Mouse (Mus musculus) adrenal gland, adult 18-20 months (tissue): ENCODE results near the gene Spdya. TPM values are rescaled to one million over a fixed set of nuclear protein-coding genes. Genes with fewer than 3 reads are reported as not detected.
"Not testable (repeated sequence)": the region's sequence is repeated elsewhere in the genome, so short reads cannot be mapped to it uniquely, and the experiment has no call there.

Experiments
- DNase-seq, 2 experiments: peaks; one replicate each; pipeline ENCODE4 v3.0.0; 2021 to 2022; ENCODE audit warnings: low spot score in 2 of 2
- long read RNA-seq, 2 experiments: library from polyadenylated mRNA; stranded (forward); transcript quantifications; one replicate each; pipeline ENCODE4 v2.0.0; 2021
- total RNA-seq, 2 experiments: library from RNA; stranded (reverse); gene quantifications; 1 replicate in 1 of 2; 2 replicates in 1 of 2; pipeline ENCODE4 v1.2.3; 2021

Gene Spdya
- under 1 TPM; 0.35 to 0.50 TPM for total RNA-seq
- long read RNA-seq, experiment 1 = 0 reads
- long read RNA-seq, experiment 2, partial matches to known transcripts = 0 of 1 reads
- long read RNA-seq, experiment 2, other reads (novel, unspliced or antisense) = 1 of 1 reads

DNA sequence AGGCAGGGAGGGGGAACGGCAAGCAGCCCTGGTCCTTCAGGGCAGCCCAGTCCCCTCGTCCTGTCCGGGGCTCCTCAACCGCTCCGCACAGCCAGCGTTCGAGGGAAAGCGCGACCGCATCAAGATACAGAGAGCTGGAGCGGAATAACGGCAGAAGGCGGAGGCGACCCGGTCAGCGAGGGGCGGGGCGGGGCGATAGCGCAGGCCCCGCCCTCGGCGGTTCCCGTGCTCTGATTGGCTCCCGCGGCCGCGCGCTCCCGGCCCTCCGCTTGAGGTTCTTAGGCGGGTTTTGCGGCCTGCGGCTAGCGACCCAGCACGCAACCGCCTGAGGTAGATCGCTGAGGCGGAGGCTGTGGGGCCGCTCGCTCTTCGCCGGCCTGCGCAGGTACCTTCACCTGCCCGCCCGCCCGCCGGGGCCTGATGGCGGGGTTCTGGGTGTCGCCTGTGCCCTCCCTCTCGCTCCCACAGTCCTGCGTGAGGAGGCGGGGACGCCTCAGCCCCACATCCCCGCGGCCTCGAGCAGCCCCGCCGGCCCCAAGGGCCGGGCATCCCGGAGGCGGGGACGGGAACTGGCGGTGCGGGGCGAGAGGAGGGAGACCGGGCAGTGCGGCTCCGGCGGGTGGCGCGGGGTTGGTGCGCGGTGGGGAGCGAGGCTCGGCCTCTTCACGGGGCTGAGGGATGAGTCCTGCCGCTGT, at the start of gene Spdya:
Gene Spdya (plus strand): TSS at position 305 of the 695 bp plus-strand sequence.
- DNase-seq = peak; percentile 84 to 85

DNA sequence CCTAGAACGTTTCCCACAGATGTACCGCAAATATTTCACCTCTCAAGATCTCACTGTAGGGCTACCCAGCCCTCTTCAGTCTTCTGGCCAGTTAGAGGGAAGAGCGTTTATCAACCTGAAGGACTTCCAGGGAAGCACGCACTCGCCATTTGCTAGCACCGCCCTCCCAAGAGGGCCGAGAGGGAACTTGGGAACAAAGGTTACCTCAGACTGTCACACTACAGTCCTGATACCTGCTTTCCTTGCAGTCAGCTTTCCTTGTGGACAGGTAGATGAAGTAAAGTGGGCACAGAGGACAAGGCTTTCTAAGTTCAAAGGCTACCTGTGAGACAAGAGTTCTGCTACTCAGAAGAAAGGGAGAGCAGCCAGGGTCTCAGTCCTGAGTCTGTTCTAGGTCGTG, 45.0 kb upstream of the Spdya start:
- DNase-seq = no peak

DNA sequence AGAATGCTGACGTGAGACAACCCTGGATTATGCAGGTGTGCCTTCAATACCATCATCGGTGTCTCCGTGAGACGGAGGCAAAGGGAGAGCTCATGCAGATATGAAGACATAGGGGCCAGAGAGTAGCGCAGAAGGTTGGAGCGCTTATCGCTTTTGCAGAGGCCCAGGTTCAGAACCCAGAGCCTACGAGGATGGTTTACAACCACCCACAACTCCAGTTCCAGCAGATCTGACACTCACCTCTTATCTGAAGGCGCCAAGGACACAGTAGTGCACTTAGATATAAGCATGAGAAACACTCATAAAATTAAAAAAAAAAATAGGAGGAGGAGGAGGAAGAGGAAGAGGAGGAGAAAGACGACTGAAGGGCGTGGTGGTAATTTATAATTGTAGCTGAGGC, 41.6 kb upstream of the Spdya start:
- no peak for DNase-seq

DNA sequence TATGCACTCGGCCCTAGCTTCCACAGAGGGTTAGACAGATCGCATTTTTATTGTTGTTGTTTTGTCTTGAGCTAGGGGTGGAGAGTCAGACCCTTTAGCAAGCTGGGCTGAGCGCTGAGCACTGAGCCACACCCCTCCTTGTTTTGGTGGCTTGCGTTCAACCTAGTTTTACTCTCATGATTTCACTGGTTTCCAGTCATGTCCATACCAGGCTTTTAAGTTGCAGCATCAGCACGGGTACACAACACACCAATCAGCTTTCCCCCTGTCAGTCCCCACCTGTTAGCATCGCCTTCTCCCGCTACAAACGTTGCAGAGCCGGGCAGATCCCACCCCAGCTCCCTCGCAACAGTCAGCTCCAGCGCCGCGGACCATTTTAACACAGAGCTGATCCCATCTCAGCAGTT, 25.6 kb upstream of the Spdya start:
- no peak for DNase-seq

DNA sequence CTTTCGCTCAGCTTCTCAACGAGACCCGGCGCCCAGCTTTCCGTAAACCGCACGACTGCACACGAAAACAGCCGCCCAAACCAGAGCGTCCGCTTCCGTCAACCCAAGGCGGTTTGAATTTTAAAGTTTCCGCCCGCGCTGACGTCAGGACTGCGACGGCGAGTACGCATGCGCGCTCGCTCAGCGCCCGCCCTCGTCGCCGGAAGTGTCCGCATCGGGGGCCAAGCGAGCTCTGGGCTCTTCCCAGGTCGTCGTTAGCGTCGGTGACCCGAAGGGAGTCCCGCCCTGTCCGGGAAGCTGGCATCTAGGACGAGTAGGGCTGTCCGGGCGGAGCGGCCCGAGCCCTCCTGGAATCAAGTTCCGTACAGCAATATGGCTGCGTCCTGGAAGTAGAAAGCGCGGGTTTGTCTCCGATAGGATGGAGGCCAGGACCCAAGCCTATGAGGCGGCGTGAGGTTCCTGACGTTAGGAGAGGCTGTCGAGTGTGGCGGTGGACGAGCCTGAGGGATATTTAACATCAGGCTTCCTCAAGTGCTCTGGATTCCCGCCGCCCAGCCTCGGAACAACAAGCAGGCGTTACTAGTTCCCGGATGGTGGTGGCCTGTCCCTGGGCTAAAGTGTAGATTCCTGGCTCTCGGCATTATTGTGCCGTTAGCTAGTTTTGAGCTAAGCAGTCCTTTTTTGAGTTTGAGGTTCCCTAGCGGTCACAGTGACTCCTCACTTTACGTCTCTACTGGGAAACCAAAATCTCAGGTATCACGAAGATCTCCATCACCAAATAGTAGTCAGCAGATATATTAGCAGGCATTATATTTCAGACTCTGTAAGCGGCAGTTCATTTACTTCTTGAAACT, 24.9 kb upstream of the Spdya start, which contains the start of gene Ndc80:
Gene Ndc80 (minus strand): TSS at position 147 of the 854 bp plus-strand sequence.
- peak; percentile 94 to 95 for DNase-seq

DNA sequence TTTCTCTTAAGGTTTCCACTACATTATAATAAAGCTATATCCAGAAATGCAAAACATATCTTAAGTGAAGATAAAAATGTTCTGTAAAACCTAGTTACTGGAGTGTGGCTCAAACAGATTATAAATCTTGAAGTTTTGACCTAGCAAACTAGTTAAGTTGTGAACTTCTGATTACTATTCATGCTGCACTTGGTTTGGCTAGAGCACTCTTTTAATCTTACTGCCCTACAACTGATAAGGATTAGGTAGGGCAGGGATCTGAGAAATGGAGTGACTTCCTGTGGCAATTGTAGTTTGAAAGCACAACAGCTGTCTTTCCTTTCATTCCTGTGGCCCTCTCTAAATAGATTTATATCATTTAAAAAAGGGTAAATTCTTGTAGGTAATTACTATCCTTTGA, 23.8 kb upstream of the Spdya start:
- no peak for DNase-seq

DNA sequence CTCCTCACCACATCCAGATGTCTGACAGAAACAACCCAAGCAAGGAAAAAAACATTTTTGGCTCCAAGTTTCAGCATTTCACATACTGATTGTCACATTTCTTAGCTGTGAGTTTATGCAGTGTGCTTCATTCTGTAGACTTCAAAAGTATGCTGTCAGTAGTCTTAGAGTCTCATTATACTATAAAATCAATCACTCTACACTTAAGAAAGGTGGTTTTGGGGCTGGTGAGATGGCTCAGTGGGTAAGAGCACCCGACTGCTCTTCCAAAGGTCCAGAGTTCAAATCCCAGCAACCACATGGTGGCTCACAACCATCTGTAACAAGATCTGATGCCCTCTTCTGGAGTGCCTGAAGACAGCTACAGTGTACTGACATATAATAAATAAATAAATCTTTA, 16.3 kb upstream of the Spdya start:
- not testable (repeated sequence) for DNase-seq

DNA sequence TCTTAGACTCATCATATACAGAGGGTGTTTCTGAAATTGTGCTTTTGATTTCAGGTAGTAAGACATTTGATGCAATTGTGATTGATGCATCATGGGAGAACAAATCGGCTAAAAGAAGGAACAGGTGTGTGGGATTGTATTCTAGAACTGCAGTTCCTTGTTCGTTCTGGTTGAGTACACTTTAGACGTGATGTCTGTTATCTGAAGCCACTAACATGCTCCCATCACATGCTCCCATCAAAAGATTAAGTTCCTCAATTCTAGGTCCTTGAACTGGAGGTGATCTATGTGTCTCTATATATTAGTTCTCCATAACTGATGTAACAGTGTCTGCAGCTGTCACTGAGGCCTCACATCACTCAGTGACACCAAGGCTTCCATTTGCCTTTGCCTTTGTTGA, 14.7 kb upstream of the Spdya start:
- no peak for DNase-seq

DNA sequence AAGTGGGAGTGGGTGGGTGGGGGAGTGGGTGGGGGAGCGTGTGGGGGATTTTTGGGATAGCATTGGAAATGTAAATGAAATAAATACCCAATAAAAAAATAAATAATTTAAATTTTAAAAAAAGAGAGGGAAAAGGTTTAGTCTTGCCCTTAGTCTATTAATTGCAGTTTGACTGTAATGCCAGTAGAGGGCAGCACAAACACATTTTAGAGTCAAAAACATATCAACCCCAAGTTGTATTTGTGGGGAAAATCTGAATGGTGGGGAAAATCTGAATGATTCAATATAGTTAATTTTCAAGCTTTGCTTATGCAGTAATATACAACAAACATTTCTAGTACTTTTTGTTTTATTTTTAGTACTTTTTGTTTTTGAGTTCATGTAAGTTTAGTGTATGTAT, 3.3 kb upstream of the Spdya start:
- no peak for DNase-seq

DNA sequence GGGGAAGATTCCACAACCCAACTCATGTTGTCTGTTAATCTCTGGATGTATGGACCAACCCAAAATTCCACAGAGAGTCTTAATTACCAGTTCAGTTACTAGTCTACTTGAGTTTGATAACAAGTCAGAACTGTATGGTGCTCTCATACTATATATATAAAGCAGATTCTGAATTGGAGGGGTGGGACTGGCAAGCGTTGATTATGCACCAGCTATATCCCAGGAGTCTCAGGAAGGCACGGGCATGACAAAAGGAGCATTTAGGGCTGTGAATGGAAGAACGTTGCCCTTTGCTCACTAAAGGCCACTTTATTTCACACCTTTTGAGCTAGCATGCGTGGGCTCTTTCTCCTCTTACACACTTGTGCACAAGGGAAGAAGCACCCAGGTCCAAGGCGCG, 511 bp upstream of the Spdya start:
- DNase-seq = no peak

DNA sequence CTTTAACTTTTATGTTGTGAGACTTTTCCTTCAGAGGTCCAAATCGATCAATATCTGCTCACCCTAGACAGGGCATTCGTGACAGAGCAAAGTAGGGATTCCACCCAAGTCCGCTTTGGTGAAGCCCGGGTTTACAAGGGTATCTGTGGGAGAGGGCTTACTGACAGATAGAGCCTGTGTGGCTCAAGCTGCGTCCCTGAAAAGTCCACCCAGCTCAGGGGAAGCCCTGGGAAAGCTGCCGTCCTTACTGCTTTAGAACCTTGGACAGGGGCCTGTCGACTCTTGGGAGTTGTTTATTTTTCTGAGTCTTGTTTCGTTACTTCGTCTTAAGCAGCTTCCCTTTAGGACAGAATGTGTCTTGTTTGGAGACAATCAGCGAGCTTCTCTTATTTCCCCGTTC, 1.0 kb downstream of the Spdya start:
- peak in 1 of 2 experiments; percentile 5 for DNase-seq

DNA sequence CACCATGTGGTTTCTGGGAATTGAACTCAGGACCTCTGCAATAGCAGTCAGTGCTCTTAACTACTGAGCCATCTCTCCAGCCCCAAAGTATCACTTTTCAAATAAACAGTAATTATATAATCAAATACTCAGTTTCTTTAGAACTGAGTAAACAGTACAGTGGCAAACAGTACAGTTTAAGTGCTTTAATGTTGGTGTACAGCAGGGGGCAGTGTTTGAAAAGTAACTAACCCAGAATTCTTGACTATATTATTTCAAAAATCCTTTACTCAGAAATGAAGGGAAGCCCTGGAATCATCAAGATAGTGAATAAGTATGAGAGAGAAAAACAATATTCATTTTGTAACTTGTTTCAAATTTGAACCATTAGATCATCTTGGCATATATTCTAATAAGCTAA, 9.8 kb downstream of the Spdya start:
- peak in 1 of 2 experiments; percentile 24 for DNase-seq

DNA sequence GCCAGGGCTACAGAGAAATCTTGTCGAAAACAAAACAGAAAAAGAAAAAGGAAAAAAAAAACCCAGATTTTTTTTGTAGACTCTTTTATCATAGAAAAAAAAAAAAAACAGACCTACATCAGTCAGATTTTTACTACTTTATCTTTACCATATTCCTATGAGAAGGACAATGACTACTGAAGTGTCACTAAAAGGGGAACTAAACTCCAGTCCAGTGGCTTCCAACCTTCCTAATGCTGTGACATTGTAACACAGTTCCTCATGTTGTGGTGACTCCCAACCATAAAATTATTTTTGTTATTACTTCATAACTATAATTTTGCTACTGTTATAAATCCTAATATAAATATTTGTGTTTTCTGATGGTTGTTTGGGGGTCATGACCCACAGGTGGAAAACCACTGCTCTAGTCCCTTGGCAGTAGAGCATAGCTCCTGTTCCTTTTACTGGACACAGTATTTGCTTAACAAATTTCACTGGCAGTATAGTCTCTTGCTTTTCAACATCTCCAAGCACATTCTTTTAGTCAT, 27.4 kb downstream of the Spdya start:
- no peak for DNase-seq

DNA sequence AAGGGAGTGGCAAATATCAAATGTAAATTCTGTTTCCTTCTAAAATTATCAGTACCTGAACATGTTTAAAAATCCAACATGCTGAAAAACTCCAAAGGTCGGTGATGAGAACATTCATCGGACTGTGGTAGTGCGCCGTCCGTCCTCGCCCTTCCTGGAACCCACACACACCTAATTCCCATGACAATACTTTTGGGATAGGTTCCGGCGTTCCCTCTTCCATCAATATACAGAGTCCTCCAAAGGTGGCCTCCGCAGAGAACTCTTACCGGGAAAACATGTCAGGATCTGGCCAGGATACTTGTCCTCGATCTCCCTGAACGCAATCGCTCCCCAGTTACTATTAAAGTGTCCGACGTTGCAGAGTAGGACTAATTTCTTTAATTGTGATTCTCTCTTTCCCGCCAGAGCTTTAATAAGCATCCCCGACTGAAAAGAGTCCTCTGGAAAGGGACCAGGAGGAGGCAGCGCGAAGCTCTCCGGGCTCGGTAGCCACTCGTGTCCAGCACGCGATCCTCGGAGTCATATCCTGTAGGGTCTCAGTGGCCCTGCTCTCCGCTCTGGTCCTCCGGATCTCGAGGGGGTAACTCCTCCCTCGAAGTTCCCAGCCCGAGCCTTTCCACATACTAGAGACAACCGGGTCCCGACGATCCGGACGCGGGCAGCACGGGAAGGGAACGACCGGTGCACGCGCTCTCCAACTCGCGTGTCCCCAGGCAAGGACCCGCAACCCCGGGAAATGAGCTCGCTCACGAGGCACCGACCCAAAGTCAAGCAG, 46.2 kb downstream of the Spdya start:
- no peak for DNase-seq

DNA sequence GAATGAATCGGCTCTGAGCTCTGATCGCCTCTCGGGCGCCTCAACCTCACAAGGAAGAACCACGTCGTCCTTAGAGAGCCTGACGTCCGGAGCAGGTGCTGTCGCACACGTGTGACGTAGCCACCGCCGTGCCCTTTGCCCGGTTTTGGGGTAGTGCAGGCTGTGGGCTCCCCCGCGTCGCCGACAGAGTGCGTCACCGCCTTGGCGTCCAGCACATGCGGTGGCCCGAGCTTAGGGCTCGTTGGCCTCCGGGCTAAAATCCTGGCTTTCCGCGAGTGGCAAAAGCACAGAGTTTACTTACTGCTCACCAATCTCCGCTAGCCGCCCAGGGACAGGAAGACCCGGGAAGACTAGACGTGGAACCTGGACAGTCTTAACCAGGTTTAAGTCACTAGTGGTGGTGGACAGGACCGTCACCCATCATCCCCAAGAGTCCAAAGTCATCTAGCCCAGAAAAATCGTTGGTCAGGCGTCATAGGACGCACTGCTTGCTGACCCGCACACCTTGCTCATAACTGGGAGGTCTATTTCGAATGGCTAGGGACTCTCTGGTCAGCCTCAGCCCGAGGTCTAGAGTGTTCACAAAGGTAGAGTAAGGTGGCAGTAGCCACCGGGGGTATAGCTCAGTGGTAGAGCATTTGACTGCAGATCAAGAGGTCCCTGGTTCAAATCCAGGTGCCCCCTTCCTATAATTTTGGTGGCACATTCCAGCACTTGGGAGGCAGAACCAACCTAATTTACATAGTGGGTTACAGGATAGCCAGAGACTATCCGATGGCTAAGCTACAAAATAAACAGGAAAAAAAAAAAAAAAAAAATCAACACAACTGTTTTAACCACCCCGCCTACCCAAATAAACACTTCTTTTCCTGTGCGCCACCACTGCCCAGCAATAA, 47.0 kb downstream of the Spdya start:
- DNase-seq = peak; percentile 86 to 87

DNA sequence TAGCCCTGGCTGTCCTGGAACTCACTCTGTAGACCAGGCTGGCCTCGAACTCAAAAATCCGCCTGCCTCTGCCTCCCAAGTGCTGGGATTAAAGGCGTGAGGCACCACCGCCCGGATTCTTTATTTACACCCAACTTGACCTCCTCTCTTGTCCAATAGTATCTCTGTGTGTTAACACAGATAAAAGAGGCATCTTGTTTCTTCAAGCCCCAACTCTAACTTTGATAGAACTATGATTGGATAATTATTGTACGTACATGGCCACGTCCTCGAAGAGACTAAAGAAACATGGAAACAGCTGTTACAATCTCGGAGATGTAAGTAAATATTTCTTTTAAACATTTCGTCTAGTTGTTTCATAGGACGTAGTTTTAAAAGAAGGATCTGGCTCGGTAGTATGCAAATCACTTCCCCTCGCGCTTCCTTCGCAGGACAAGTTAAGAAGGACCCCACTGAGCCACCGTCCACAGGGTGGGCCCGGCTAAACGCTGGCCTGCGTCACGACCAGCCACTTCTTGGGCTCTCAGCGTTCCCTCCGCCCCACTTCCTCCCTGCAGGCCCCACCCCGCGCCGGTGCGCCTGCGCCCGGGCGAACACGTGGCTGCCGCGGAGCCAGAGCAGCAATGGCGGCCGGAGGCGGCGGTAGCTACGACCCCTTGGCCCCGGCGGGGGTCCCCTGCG, 63.9 kb downstream of the Spdya start, which contains the start of gene Wdr43:
Gene Wdr43 (plus strand): TSS at position 258 of the 681 bp plus-strand sequence.
- peak; percentile 96 to 97 for DNase-seq

DNA sequence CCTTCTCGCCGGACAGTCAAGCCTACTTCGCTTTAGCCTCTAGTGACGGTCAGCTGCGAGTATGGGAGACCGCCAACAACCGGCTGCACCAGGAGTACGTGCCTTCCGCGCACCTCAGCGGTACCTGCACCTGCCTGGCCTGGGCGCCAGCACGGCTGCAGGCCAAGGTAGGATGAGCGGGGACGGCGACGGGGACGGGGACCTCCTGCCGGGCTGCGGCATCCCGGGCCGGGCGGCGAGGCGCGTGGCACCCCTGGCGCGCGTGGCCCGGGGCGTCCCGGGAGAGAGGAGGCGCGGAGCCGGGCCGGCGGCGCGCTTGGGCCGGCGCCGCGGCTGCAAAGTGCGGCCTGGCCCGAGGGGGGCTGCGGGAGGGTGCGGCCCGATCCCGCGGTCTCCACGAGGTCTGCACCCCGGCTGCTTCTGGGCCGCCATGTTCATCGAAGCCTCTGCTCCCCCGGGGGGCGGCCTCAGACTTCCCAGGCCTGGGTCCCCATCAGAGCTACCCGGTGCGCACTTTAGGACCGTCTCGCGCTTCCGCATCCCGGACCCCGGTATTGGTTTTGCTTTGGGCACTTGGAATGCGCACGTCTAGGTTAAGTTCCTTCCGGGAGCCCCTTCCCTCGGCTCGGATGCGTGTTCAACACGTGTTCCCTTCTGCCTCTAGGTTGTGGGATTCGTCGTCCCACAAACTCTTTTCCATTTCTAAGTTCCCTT, 64.6 kb downstream of the Spdya start:
- DNase-seq = peak in 1 of 2 experiments; percentile 28

DNA sequence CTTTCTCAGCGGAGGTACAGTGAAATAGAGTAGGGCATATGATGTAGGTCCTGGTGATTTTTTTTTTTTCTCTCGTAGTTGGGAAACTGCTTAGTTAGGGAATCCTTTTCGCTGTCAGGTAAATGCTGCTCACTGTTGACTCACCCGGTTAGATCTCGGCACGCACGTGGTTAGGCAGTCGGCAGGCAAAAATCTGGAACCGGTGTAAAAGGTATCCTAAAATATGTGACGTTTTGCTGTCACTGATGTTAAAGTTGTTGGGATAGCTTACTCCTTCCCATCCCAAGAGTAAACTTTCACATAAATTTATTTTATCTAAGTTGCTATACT, 65.1 kb downstream of the Spdya start:
- DNase-seq = no peak

DNA sequence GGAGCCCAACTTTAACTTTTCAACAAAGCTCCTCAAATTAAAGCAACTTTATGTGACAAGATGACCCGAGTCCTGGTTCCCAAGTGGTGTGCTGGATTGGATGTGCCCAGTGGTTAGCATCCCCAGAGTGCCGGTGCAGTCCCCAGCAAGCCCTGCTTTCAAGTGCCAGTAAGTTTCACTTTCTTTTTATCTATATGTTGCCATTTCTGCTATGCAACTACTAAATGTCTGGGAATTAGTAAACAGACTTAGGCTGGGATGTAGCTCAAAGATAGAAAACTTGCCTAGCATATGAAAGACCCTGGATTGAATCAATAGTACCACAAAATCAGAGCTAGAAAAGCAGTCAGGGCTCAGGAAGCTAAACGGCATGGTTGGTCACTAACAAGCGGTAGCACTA, 66.1 kb downstream of the Spdya start:
- DNase-seq = no peak
